Mouse (Mus musculus): Measurements from ENCODE around the gene Stxbp1. TPM values are rescaled to one million over a fixed set of nuclear protein-coding genes. Genes with fewer than 3 reads are reported as not detected.

Stxbp1 gene
- polyA plus RNA-seq, 1 experiment = 713 TPM

GRCm38 (mm10) chr2:32784048-32784681 is 62.9 kb downstream of the Stxbp1 start, which contains the start of gene Cfap157:
Gene Cfap157 (minus strand): TSS chr2:32784428.
- TF ChIP-seq CTCF (IDR thresholded peaks at IDR 0.05; ENCODE audit: extremely low read depth, insufficient read depth, low read length) (no peak), POLR2A (IDR thresholded peaks at IDR 0.05; ENCODE audit: extremely low read depth, insufficient read depth, low read length) (no peak)
- H3K4me3 ChIP-seq (ENCODE audit: insufficient read depth, low read length) = peak within 1 kb of the TSS; percentile 25; the same call in 1 of the 2 replicates
- H3K27ac ChIP-seq (ENCODE audit: insufficient read depth, low read length) = no peak within 1 kb of the TSS
- peaks cover 1% of the 10 kb centered on the region; the same call in 1 of the 2 replicates for H3K4me1 ChIP-seq (ENCODE audit: control insufficient read depth, insufficient read depth, low read length)

DNA sequence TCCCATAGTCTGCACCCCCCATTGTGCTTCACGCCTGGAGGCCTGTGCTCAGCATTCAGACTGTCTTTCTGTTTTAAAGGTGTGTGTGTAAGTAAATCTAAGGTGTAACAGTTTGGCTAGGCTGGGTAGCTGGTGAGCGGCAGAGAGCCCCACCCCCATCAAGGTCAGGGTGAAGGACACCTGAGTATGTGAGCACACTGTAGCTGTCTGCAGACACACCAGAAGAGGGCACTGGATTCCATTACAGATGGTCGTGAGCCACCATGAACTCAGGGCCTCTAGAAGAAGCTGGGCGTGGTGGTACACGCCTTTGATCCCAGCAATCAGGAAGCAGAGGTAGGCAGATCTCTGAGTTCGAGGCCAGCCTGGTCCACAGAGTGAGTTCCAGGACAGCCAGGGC is 65.3 kb downstream of the Stxbp1 start:
- TF ChIP-seq POLR2A (IDR thresholded peaks at IDR 0.05; ENCODE audit: extremely low read depth, insufficient read depth, low read length) = no peak
- TF ChIP-seq CTCF (IDR thresholded peaks at IDR 0.05; ENCODE audit: extremely low read depth, insufficient read depth, low read length) = no peak
- H3K4me3 ChIP-seq (ENCODE audit: insufficient read depth, low read length) = no peak overlapping the region
- H3K4me1 ChIP-seq (ENCODE audit: control insufficient read depth, insufficient read depth, low read length) = peaks cover 1% of the 10 kb centered on the region; the same call in 1 of the 2 replicates
- no peak overlapping the region for H3K27ac ChIP-seq (ENCODE audit: insufficient read depth, low read length)

DNA sequence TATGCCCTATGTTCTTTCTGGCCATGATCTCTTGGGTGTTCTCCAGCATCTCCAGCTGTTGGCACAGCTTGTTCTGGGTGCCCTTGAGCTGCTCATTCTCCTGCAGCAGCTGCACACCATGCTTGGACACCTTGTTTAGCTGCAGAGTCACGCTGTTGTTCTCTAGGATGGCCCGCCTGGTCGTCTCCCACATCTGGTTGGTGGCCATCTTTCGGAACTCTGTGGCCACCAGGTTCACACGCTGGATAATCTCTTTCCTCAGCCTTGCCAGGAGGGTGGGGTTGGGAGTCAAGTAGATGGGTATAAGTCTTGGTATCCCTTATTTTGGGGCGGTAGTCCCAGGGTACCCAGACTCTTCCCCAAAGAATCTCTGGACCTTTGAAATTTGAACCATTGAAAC is 67.3 kb downstream of the Stxbp1 start:
- Histone ChIP-seq H3K4me3 (ENCODE audit: insufficient read depth, low read length) (no peak overlapping the region), H3K4me1 (ENCODE audit: control insufficient read depth, insufficient read depth, low read length) (peaks cover 1% of the 10 kb centered on the region; the same call in 1 of the 2 replicates), H3K27ac (ENCODE audit: insufficient read depth, low read length) (no peak overlapping the region)
- TF ChIP-seq POLR2A (IDR thresholded peaks at IDR 0.05; ENCODE audit: extremely low read depth, insufficient read depth, low read length) (no peak), CTCF (IDR thresholded peaks at IDR 0.05; ENCODE audit: extremely low read depth, insufficient read depth, low read length) (no peak)

- TF ChIP-seq CTCF (IDR thresholded peaks at IDR 0.05; ENCODE audit: extremely low read depth, insufficient read depth, low read length) (peak; percentile 88), POLR2A (IDR thresholded peaks at IDR 0.05; ENCODE audit: extremely low read depth, insufficient read depth, low read length) (no peak)
- no peak overlapping the region for H3K27ac ChIP-seq (ENCODE audit: insufficient read depth, low read length)
Measured at GRCm38 (mm10) chr2:32779131-32779530, 67.9 kb downstream of the Stxbp1 start.

GRCm38 (mm10) chr2:32778081-32778480 is 69.0 kb downstream of the Stxbp1 start:
- no peak for TF ChIP-seq CTCF (IDR thresholded peaks at IDR 0.05; ENCODE audit: extremely low read depth, insufficient read depth, low read length)
- no peak for TF ChIP-seq POLR2A (IDR thresholded peaks at IDR 0.05; ENCODE audit: extremely low read depth, insufficient read depth, low read length)
- H3K4me1 ChIP-seq (ENCODE audit: control insufficient read depth, insufficient read depth, low read length) = no peaks in the 10 kb centered on the region
- no peak overlapping the region for H3K27ac ChIP-seq (ENCODE audit: insufficient read depth, low read length)
- H3K4me3 ChIP-seq (ENCODE audit: insufficient read depth, low read length) = no peak overlapping the region

More at GRCm38 (mm10) chr2:32779131-32779530, 67.9 kb downstream of the Stxbp1 start:
- H3K4me3 ChIP-seq (ENCODE audit: insufficient read depth, low read length) = no peak overlapping the region
- H3K4me1 ChIP-seq (ENCODE audit: control insufficient read depth, insufficient read depth, low read length) = peaks cover 1% of the 10 kb centered on the region; the same call in 1 of the 2 replicates

DNA sequence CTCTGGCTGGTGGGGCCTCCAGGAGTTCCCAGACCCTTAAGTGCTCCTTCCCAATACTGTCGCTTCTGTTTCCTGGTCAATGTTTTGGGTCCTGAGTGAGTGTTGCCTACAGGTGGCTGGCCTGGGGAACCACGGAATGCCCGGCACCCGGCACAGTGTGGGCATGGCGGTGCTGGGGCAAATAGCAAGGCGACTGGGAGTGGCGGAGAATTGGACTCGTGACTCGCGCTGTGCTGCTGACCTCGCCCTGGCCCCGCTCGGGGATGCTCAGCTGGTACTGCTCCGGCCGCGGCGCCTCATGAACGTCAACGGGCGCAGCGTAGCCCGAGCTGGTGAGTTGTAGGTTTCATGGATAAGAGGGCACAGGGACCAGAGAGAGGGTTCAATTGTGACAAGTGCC is 70.9 kb downstream of the Stxbp1 start:
- Histone ChIP-seq H3K4me1 (ENCODE audit: control insufficient read depth, insufficient read depth, low read length) (no peaks in the 10 kb centered on the region), H3K4me3 (ENCODE audit: insufficient read depth, low read length) (peak overlapping the region; percentile 43; the same call in 1 of the 2 replicates), H3K27ac (ENCODE audit: insufficient read depth, low read length) (no peak overlapping the region)
- TF ChIP-seq CTCF (IDR thresholded peaks at IDR 0.05; ENCODE audit: extremely low read depth, insufficient read depth, low read length) = no peak
- no peak for TF ChIP-seq POLR2A (IDR thresholded peaks at IDR 0.05; ENCODE audit: extremely low read depth, insufficient read depth, low read length)

- Histone ChIP-seq H3K27ac (ENCODE audit: insufficient read depth, low read length) (no peak within 1 kb of the TSS), H3K4me1 (ENCODE audit: control insufficient read depth, insufficient read depth, low read length) (no peaks in the 10 kb centered on the region), H3K4me3 (ENCODE audit: insufficient read depth, low read length) (peak within 1 kb of the TSS; percentile 43)
- TF ChIP-seq POLR2A (IDR thresholded peaks at IDR 0.05; ENCODE audit: extremely low read depth, insufficient read depth, low read length) = peak; percentile 66
- no peak for TF ChIP-seq CTCF (IDR thresholded peaks at IDR 0.05; ENCODE audit: extremely low read depth, insufficient read depth, low read length)
Measured at GRCm38 (mm10) chr2:32775359-32776074, 71.5 kb downstream of the Stxbp1 start, which contains the start of the genes Ttc16 and Ptrh1. Gene Ttc16 (minus strand): TSS chr2:32775633. Gene Ptrh1 (plus strand): TSS chr2:32775786.

GRCm38 (mm10) chr2:32772626-32773279 is 74.3 kb downstream of the Stxbp1 start:
- Histone ChIP-seq H3K27ac (ENCODE audit: insufficient read depth, low read length) (no peak overlapping the region), H3K4me1 (ENCODE audit: control insufficient read depth, insufficient read depth, low read length) (no peaks in the 10 kb centered on the region), H3K4me3 (ENCODE audit: insufficient read depth, low read length) (no peak overlapping the region)
- TF ChIP-seq CTCF (IDR thresholded peaks at IDR 0.05; ENCODE audit: extremely low read depth, insufficient read depth, low read length) (no peak), POLR2A (IDR thresholded peaks at IDR 0.05; ENCODE audit: extremely low read depth, insufficient read depth, low read length) (no peak)

- TF ChIP-seq CTCF (IDR thresholded peaks at IDR 0.05; ENCODE audit: extremely low read depth, insufficient read depth, low read length) (no peak), POLR2A (IDR thresholded peaks at IDR 0.05; ENCODE audit: extremely low read depth, insufficient read depth, low read length) (no peak)
Measured at GRCm38 (mm10) chr2:32771886-32772285, 75.2 kb downstream of the Stxbp1 start.

More at GRCm38 (mm10) chr2:32771886-32772285, 75.2 kb downstream of the Stxbp1 start:
- H3K4me3 ChIP-seq (ENCODE audit: insufficient read depth, low read length) = no peak overlapping the region
- no peaks in the 10 kb centered on the region for H3K4me1 ChIP-seq (ENCODE audit: control insufficient read depth, insufficient read depth, low read length)
- H3K27ac ChIP-seq (ENCODE audit: insufficient read depth, low read length) = no peak overlapping the region
